Mouse (Mus musculus): ENCODE measurements around the gene Rnf128.
"Not testable (repeated sequence)": the region's sequence is repeated elsewhere in the genome, so short reads cannot be mapped to it uniquely, and the experiment has no call there.

The Rnf128 gene

DNA sequence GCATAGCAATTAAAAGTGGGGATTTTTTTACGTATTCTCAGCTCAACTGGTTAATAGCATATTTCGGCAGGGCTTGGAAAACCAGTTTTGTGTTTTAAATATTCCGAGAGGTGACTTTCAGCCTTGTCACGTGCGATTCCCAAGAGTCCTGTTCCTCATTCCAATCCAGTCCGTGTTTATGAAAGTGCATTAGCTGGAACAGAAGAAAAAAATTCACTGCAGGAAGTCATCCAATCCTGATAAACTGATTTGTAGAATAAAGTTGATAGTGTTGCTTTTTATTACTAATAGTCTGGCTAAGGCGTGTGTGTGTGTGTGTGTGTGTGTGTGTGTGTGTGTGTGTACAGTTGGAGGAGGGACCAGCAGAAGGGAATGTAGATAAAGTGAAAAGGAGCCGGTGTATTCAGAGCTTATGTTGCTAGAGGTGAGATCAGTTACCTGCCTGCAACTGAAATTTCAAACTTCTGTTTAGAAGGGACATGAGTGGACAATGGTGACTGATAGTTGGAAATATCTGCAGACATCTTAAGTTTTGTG, at the start of gene Rnf128:
TSS of gene Rnf128 (plus strand) at position 392 of the 537 bp plus-strand sequence.
- no peak for DNase-seq

DNA sequence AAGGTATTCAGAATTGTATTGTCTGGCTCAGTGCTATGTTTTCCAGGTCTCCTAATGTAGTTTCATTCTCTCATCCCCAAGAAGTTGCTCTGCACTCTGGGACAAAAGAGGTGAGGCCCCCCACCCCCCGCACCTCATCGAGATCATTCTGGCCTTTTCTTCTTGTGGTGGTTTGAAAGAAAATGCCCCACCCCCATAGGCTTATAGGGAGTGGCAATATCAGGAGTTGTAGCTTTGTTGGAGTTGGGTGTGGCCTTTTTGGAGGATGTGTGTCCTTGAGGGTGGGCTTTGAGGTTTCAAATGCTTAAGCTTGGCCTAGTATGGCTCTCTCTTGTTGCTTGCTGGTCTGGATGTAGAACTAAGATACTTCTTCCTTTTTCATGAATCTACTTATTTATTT, 47.0 kb upstream of the Rnf128 start:
- no peak for DNase-seq

DNA sequence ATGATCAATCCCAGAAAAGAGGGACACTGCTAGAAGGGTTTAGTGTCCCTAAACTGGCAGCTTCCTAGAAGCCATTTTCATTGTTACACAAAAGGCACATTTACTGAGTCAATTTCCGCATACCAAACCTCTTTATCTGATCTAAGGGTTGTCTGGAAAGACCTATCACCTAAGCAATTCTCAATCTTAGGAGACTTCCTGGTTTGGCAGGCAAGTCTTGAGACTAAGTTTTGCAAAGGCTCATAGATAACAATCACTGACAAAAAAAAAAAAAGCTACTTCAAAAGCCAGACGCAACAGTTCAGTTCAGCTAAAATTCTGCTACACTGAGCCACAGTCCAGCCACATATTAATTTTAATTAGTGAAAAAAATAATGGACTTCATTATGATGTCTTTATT, 43.9 kb upstream of the Rnf128 start:
- no peak for DNase-seq

DNA sequence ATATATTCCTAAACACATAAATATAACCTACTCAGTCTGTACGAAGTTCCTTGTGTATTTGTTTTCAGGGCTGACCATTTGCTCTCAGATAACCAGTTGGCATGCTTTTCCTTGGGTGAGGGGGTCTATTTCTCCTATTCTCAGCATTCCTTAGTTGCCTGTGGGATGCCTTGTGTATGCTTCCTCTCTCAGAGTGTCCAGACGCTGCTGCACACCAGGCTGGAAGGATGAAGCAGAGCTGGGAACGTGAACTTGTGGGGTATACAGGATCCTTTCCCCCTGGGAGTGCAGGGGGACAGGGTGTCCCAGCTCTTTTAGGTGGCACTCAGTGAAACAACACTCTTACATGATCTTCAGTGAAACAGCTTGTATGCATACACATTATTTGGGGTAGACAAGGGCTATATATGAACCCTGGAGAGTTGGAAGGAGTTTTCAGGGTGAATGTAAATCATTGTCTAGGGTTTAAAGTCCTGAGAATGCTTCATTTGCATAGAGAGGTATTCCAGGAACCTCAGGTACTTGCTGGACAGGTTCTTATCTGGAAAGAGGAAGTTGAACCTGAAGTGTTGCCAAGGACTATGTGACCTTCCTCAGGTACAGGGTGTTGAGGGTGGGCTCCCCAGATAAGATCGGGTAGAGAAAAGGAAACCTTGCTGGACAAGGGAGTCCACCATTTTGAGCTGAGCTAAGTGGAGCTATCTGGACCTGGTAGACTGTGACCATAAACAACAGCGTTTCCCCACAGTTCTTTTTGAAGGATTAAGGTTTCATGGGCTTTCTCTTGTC, 38.6 kb upstream of the Rnf128 start:
- no peak for DNase-seq

DNA sequence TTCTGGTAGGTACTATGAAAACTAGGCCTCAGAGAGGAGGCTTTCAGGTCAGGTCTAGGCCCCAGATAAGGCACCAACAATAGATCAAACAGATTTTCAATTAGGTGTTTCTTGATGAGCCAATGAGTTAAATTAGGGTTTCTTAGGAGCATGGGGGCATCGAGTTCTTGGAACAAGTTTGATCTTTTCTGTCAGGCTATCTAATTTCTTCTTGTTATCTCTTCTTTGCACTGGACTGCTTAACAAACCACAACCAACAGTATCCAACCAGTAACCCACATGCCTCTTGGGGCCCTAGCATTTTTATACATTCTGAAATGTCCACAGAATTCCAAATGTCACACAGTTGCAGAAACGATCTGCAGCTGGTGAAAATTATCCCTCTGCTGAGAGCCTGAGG, 37.4 kb upstream of the Rnf128 start:
- DNase-seq, result no peak

DNA sequence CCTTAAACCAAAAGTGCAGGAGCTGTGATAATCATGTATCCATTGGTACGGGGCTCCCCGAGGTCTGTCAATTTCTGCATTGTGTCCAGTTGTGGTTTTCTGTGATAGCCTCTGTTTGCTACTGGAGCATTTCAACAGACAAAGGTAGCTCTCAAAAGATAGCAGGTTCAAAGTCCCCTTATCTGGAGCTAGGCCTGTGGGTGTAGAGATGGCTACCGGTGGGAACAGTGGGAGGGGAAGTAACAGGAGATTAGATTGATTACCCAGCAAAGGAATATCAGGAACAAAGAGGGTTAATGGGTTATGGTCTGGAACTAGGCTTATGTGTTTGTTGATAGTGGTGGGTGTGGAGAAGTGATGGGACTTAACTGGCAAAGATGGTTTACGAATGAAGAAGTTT, 36.1 kb upstream of the Rnf128 start:
- DNase-seq, result no peak

DNA sequence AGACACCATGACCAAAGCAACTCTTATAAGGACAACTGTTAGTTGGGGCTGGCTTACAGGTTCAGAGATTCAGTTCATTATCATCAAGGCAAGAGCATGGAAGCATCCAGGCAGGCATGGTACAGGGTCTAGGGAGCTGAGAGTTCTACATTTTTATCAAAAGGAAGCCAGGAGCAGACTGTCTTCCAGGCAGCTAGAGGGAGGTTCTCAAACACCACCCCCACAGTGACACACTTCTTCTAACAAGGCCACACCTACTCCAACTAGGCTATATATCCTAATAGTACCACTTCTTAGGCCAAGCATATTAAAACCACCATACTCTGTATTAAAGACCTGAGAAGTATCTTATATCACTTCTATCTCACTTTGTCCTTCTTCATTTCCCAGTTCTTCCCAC, 33.4 kb upstream of the Rnf128 start:
- no peak for DNase-seq

DNA sequence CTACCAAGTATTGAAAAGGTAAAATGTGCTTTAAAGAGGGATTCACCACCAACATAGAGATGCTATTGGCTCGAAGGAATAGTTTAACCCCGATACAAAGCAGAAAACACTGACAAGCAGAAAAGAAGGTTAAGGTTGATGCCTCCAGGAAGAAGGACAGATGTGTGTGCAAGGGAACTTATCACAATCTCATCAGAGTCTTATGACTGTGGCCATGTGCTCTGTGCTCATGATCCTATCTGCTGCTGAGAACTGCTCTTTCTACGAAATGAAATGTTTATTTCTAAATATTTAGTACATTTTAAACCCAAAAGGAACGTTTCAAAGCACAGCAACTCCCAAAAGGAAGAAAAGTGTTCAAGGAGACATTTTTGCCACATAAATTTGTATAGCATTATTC, 30.8 kb upstream of the Rnf128 start:
- no peak for DNase-seq

DNA sequence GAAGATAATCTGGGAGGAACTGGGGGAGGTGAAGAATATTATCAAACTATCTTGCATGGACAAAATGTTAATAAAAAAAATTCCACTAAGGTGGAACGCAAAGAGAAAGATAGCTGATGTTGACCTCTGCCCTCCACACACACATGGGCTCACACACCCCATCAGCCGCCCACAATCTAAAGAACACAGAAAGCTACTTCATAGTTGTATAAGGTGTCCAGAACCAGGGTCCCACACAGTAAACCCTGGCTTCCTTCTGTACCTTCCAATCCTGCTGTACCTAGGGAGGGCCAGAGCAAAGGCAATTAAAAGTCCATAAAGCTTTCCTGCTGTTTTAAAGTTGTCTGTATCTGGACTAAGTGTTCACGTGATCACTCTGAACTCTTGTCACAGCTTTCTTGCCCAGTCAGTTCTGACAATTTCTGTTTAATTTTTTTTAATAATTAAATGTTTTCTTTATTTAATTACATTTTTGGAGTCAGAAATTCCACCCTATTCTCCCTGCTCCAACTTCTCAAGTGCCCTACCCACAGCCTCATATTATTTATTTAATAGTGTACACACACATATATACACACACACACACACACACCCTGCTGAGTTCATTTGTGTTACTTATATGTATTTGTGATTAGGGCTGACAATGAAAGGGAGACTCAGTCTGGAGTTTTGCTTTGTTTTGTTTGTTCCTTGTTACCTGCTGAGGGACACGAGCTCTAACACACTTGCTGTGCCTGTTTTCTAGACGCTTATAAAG, 25.3 kb upstream of the Rnf128 start:
- DNase-seq, result no peak

DNA sequence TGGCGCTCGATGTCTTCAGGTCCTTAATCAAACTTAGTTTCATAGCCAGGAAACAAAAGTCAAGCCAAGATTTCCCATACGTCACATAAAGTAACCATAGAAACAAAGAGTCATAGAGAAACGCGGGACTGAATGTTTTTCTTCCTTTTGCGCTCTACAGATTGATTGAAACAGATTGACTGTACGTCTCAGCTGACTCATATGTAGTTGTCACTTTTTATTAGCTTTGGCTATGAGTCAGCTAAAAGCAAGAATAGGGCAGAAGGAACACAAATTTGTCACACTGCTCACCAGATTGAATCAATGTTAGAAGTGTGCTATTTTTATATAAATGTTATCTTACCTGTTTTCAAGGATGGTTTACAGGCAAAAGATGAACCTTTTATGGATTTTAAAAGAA, 19.4 kb upstream of the Rnf128 start:
- DNase-seq, result no peak

DNA sequence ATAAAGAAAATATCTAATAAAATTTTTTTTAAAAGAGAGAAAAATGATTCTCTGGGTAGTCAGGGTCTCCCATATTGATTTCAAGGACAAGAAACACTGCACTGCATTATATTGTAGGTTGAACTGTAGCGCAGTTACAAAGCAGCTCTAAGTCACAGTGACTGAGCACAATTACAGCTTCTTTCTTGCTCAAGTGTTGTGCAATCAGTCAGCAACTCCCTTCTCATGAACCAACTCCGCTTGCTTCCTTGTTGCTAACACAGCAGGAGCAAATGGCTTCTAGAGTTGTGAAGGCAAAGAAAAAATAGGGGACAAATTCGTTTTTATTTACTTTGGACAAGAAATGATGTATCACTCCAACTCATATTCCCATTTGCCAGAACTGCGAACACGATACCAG, 12.7 kb upstream of the Rnf128 start:
- no peak for DNase-seq

DNA sequence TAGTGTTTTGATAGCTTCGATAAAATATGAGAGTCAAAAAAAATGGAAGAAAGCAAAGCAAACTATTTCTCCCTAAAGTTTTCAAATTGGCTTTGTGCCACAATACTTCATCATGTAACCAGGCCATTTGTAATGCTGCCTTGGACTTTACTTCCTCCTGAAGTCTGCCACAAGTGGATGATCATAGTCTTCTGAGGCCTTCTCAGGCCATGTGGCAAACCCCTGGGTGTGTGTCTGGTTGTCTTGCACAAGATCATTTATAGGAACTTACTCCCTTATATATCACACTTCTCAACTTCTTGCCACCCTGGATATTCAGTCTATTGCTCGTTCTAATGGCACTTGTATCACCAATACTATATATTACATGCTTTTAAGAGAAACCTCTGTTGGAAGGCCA, 11.0 kb upstream of the Rnf128 start:
- no peak for DNase-seq

DNA sequence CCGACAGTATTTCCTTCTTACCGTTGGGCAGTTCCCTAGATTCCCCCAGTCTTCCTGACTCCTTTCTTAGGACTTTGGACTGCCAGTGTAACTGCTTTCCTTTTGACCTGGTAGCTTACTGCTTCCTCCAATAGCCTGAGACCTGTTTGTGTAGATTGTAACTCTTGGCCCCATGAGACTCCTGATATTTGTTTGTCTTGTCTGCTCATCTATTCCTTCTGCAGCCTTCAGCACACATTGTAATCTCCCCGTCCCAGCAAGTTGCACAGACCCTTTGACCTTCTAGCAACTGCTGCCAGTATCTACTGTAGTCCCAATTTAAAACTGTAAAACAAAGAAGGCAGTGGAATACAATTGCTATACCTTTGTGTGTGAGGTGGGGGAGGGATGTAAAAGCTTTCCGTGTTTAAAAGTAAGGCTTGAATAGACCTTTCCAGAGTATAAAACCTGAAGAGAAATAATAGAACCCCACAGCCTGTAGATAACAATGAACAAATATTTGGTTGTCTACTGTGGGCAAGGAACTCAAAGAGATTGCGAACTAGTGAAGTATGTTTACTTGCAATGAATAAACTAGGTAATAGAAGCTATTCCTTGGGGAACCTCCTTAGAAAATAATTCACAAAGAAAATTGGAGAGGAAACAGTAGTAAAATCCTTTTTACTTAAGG, 726 bp upstream of the Rnf128 start:
- DNase-seq, result no peak

DNA sequence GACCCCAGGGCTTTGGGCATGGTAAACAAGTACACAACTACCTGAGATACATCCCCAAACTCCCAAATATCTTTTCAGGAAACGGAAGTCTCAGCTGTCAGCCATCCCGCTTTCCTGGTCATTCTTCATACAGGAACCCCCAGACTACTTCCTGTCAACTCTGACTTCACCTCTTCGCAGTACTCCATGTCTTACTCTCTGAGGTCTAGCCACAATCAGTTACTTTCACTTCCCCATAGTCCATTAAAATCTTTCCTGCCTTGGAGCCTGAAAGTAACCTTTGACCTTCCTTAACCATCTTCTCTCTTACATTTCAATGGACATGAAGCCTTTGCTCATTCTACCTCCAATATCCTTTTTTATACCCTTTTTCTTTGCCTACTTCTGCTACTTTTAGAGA, 6.9 kb downstream of the Rnf128 start:
- DNase-seq, result no peak

DNA sequence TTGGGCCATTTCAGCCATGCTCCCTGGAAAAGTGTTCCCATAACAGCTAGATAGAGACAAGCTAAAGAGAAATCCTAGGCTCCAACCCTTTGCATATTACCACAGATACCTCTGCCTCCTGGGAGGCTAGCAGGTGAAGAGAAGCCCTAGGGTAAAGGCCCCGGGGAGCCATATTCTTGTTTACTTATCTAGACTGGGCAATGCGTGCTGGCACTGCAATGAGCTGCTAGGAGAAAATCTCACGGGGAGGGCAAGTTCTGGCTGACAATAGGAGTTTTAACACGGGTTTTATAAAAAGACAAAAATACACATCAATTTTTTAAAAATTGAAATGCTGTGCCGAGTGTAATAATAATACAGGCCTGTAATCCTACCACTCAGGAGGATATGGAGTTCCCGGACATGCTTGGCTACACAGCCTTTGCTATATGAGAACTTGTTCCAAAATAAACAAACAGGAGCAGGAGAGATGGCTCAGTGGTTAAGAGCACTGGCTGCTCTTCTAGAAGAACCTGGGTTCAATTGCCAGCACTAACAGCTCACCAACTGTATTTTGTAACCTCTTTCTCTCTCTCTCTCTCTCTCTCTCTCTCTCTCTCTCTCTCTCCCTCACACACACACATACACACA, 15.6 kb downstream of the Rnf128 start:
- no peak for DNase-seq

DNA sequence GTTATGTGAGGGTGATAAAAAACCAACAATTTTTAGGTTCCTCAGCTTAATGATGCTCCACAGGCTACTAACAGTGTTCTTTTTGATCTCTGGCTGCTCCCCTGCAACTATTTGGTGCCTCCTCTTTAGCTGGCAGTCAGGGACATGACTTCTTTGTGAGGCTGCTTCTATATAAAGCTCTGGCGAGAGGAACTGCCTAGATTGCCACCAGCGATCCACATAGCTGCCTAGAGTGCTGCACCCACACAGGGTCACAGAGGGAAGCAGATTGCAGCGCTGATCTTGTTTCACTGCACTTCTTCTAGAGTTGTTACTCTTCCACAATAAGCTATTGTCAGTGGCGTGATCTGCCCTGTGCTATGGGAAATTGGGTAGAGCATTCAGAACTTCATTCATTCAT, 20.5 kb downstream of the Rnf128 start:
- no peak for DNase-seq

DNA sequence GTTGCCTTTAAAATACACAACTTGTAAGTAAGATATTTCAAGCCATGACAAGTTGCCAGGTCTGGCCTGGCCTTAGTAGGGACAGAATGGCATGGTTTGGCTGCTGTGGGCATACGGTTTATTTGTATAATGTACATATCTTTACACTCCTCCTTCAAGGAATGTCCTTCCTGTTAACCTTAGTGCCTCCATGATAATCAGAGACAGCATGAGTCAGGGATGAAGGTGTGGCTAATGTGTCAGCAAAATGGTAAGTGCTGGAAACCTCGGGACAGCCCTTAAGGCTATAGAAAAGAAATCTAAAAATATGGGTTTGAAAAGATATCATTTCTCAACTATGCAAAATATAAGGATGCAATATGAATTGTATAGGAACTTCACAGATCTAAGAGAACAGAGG, 23.6 kb downstream of the Rnf128 start:
- DNase-seq, result not testable (repeated sequence)

DNA sequence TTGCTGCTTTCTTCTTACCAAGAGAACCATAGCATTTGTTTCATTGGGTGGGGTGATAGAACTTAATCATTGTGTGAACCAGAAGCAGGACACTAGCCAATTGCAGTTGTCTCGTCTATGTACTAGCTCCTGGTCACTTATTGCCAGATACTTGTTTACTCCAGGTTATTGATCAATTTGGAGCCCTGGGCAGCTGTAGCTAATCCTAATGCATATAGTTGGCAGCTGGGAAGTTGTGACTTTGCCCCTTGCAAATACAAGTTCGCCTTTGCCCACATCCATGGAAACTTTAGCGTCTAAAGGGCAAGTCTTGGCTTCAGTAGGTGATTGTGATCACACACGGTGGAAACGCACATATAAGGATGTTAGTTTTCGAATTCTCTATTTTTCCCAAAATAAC, 33.3 kb downstream of the Rnf128 start:
- no peak for DNase-seq

DNA sequence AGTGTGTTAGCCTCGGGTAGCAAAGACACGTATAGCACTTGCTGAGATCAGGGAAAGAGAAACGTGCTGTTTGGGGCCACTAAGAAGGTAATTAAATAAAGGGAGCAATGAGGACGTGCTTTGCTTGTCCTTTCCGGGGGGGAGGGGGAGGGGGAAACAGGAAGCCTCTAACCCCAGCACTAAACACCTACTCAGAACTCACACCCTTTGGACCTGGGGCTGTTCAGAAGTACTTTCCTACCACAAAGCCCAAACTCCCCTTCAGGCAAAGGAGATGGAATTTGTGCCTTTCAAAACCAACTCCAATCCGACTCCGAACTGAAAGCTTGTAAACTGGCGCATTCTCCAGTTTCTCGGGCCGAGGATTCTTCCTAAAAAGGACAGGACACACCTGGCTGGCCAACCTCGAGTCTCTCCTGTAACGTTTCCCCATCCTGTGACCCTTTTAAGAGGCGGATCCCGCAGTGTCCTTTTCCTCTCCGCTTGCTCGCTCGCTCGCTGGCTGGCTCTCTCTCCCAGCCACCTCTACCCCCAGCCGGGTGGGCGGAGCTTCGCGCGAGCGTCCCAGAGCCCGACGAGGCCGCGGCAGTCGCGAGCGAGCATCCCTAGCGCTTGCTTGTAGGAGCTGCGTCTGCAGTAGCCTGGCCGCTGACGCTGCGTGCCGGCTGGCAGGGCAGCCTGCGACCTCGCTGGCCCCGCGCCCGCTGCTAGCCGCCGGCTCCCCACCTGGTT, 47.1 kb downstream of the Rnf128 start:
- DNase-seq, result peak; percentile 84 to 90

DNA sequence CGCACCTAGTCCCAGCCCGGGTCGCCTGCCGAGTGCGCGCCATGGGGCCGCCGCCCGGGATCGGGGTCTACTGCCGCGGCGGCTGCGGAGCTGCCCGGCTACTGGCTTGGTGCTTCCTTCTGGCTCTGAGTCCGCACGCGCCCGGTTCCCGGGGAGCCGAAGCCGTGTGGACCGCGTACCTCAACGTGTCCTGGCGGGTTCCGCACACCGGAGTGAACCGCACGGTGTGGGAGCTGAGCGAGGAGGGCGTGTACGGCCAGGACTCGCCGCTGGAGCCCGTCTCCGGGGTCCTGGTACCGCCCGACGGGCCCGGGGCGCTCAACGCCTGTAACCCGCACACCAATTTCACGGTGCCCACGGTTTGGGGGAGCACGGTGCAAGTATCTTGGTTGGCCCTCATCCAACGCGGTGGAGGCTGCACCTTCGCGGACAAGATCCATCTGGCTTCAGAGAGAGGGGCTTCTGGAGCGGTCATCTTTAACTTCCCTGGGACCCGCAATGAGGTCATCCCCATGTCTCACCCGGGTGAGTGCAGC, 47.7 kb downstream of the Rnf128 start:
- DNase-seq, result peak in 1 of 2 experiments; percentile 42

DNA sequence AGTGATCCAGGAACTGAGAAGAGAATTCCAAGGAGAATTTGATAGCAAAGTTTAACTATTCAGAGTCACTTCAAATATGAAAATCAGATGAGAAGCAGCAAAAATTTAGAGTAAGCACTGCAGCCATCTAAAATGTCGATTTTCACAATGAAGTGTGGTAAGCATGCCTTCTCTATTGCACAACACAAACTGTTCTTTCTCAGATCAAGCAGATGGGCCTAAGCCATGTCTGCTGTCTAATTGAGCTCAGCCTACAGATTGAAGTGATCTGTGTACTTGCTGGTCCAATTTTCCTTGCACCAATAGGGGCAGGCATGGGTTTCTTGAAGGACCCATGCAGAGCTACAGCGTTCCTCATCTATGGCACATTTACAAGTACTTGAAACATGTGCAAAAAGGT, 51.6 kb downstream of the Rnf128 start:
- DNase-seq, result no peak

DNA sequence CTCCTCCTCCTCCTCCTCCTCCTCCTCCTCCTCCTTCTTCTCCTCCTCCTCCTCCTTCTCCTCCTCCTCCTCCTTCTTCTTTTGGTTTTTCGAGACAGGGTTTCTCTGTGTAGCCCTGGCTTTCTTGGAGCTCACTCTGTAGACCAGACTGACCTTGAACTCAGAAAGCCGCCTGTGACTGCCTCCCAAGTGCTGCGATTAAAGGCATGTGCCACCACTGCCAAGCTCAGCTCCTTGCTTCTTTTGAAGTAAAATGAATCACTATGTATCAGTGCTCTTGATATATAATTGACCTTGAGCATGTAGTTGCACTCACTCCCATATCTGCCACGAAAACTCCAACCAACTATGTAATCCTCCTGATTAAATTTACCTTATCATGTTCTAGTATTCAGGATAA, 59.0 kb downstream of the Rnf128 start:
- DNase-seq, result no peak
